Mouse (Mus musculus) liver, postnatal 0 days (tissue): ENCODE results near the gene Grm7. TPM values are rescaled to one million over a fixed set of nuclear protein-coding genes. Genes with fewer than 3 reads are reported as not detected.

ENCODE experiments used
- ATAC-seq: fragments of 200-750 bp; cut with Nextera tagmentation; 2 replicates; pipeline ENCODE4 v1.8.0; 2017; ENCODE audit warnings: mild to moderate bottlenecking, moderate library complexity
- DNase-seq: peaks from one replicate; pipeline ENCODE4 v3.0.0-alpha.2; 2016
- H3K27ac ChIP-seq: fragments of 300-500 bp; sonication (generic); 2 replicates; pipeline ENCODE4 v1.5.1; 2014; ENCODE audit warnings: antibody characterized with exemption, moderate library complexity, mild to moderate bottlenecking, low read depth
- H3K27me3 ChIP-seq: fragments of 300-500 bp; sonication (generic); 2 replicates; pipeline ENCODE4 v1.6.1; 2014; ENCODE audit warnings: low read length, control low read depth, mixed read lengths; ENCODE audit not compliant: insufficient read depth
- H3K36me3 ChIP-seq: fragments of 300-500 bp; sonication (generic); replicated peaks from 2 replicates; pipeline ENCODE4 v1.6.1; 2014; ENCODE audit warnings: mild to moderate bottlenecking, control low read depth, low read length, moderate library complexity, mixed read lengths; ENCODE audit not compliant: insufficient read depth
- H3K4me1 ChIP-seq: fragments of 300-500 bp; sonication (generic); 2 replicates; pipeline ENCODE4 v1.6.1; 2014; ENCODE audit warnings: antibody characterized with exemption, mild to moderate bottlenecking, control low read depth; ENCODE audit not compliant: insufficient read depth
- H3K4me2 ChIP-seq: fragments of 300-500 bp; sonication (generic); 2 replicates; pipeline ENCODE4 v1.6.1; 2014; ENCODE audit warnings: low read depth, mild to moderate bottlenecking, low read length, moderate library complexity, mixed read lengths
- H3K4me3 ChIP-seq: fragments of 300-500 bp; sonication (generic); 2 replicates; pipeline ENCODE4 v1.5.1; 2014; ENCODE audit warnings: low read depth, low read length
- H3K9ac ChIP-seq: fragments of 300-500 bp; sonication (generic); replicated peaks from 2 replicates; pipeline ENCODE4 v1.6.1; 2014; ENCODE audit warnings: mild to moderate bottlenecking, moderate library complexity
- H3K9me3 ChIP-seq: fragments of 300-500 bp; sonication (generic); 2 replicates; pipeline ENCODE4 v1.6.1; 2016; ENCODE audit warnings: mild to moderate bottlenecking, control low read depth, low read length, mixed read lengths
- CTCF ChIP-seq: sonication (generic); IDR thresholded peaks from 2 replicates; pipeline ENCODE4 v1.5.1; 2016; ENCODE audit warnings: antibody characterized with exemption, low read depth
- EP300 ChIP-seq: IDR thresholded peaks from 2 replicates; pipeline ENCODE4 v1.6.1; 2016; ENCODE audit warnings: antibody characterized with exemption, low read depth, mild to moderate bottlenecking
- WGBS: fragments of 180-500 bp; shearing (Covaris S2); extraction: QIAGEN DNeasy Blood & Tissue Kit; methylation state at CpG from one replicate; pipeline ENCODE4 v1.1.7; 2014; ENCODE audit not compliant: insufficient replicate concordance; 5-methylcytosine and 5-hydroxymethylcytosine counted together
- polyA plus RNA-seq: library from polyadenylated mRNA; unstranded; fragments of >200 nt; fragmentation: Nextera tagmentation; extraction: Ambion mirVana; gene quantifications from 2 replicates; pipeline ENCODE4 v1.2.1, GENCODE M21; 2015

Gene Grm7
- polyA plus RNA-seq, 1 experiment from 2014 or later = not detected

- Histone ChIP-seq H3K27me3 (no peaks in the 10 kb centered on the region), H3K4me2 (no peak overlapping the region), H3K27ac (no peak overlapping the region), H3K4me3 (no peak overlapping the region), H3K9me3 (no peaks in the 10 kb centered on the region), H3K4me1 (no peaks in the 10 kb centered on the region), H3K36me3 (no peaks in the 10 kb centered on the region), H3K9ac (no peak overlapping the region)
- ATAC-seq (no peak), DNase-seq (no peak)
- 67% methylated on average over 1 of the region's 1 CpGs for WGBS
- TF ChIP-seq EP300 (no peak), CTCF (no peak)
Observed at GRCm38 (mm10) chr6:111105485-111105884, 460.1 kb downstream of the Grm7 start.

- Histone ChIP-seq H3K4me2 (no peak overlapping the region), H3K4me1 (no peaks in the 10 kb centered on the region), H3K27me3 (no peaks in the 10 kb centered on the region), H3K9me3 (no peaks in the 10 kb centered on the region), H3K27ac (no peak overlapping the region), H3K36me3 (no peaks in the 10 kb centered on the region), H3K9ac (no peak overlapping the region), H3K4me3 (no peak overlapping the region)
- 42% methylated on average over 1 of the region's 1 CpGs for WGBS
- TF ChIP-seq CTCF (no peak), EP300 (no peak)
- DNase-seq (no peak), ATAC-seq (no peak)
Observed at GRCm38 (mm10) chr6:111161037-111161436, 515.7 kb downstream of the Grm7 start.

GRCm38 (mm10) chr6:111195333-111195732 lies 550.0 kb downstream of the Grm7 start:
- H3K4me2 ChIP-seq = no peak overlapping the region
- ATAC-seq (no peak), DNase-seq (no peak)
- peaks cover 2% of the 10 kb centered on the region; the same call in 1 of the 2 replicates for H3K9me3 ChIP-seq
- no peak overlapping the region for H3K9ac ChIP-seq
- no peak overlapping the region for H3K27ac ChIP-seq
- 81% methylated on average over 3 of the region's 3 CpGs for WGBS
- no peaks in the 10 kb centered on the region for H3K27me3 ChIP-seq
- H3K36me3 ChIP-seq = no peaks in the 10 kb centered on the region
- H3K4me1 ChIP-seq = no peaks in the 10 kb centered on the region
- TF ChIP-seq CTCF (no peak), EP300 (no peak)
- no peak overlapping the region for H3K4me3 ChIP-seq

DNA sequence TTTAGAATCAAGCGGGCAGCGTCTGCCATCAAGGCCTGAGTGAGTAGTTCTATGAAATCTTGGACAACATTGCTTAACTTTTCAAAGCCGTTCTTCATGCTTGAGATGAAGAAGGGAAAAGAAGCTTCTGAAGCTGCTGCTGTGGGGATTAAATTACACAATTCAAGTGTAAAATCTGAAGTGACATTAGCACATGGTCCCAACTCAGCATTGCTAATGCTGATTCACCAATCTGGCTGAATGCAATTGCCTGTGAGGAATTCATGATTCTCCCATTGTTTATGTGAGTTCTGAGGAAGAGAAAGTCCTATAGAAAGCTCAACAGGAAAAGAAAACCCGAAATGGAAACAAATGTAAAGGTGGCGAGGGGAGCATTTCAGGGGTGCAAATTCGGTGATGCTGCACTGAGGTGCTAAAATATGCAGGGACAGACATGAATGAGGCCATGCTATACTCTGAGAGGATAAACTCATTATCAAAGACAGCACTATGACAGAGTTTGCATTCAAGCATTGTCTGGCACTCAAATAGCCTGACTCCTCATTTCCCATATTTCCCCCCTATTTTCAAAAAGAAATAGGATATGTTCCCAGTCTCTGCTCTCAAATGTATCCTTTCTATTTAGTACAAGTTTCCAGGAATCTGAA lies 575.8 kb downstream of the Grm7 start:
- H3K4me1 ChIP-seq = no peaks in the 10 kb centered on the region
- no peak for DNase-seq
- no peaks in the 10 kb centered on the region for H3K27me3 ChIP-seq
- H3K4me2 ChIP-seq = no peak overlapping the region
- 69% methylated on average over 6 of the region's 6 CpGs for WGBS
- H3K27ac ChIP-seq = no peak overlapping the region
- no peak for TF ChIP-seq CTCF
- TF ChIP-seq EP300 = no peak
- H3K4me3 ChIP-seq = no peak overlapping the region
- ATAC-seq = no peak
- no peak overlapping the region for H3K9ac ChIP-seq
- no peaks in the 10 kb centered on the region for H3K9me3 ChIP-seq
- H3K36me3 ChIP-seq = no peaks in the 10 kb centered on the region

- Histone ChIP-seq H3K27me3 (no peaks in the 10 kb centered on the region), H3K36me3 (no peaks in the 10 kb centered on the region), H3K27ac (no peak overlapping the region), H3K4me1 (no peaks in the 10 kb centered on the region), H3K4me3 (no peak overlapping the region), H3K9ac (no peak overlapping the region), H3K9me3 (no peaks in the 10 kb centered on the region; the same call in 1 of the 2 replicates), H3K4me2 (no peak overlapping the region)
- WGBS = 79% methylated on average over 5 of the region's 5 CpGs
- DNase-seq = no peak
- TF ChIP-seq EP300 (no peak), CTCF (no peak)
- ATAC-seq = no peak
Observed at GRCm38 (mm10) chr6:111255215-111255614, 609.8 kb downstream of the Grm7 start.

DNA sequence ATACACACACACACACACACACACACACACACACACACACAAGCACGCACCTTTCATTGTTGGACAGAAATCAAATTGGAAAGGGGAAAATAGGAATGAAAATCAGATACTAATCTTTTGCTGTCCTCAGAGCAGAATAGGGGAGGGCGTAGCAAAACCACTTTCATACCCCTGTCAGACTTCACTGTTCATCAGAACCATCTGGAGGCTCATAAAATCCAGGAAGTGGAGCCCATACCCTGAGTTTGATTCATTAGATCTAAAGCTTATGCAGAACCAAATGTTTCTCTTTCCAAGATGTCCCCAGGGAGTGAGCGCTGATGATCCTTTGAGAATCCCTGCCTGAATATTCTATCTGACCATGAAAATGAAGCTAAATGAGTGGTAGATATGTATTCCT lies 611.6 kb downstream of the Grm7 start:
- ATAC-seq = no peak

More for the DNA sequence above, 611.6 kb downstream of the Grm7 start:
- no peak for TF ChIP-seq CTCF
- no peak for TF ChIP-seq EP300
- no peaks in the 10 kb centered on the region for H3K27me3 ChIP-seq
- no peaks in the 10 kb centered on the region for H3K4me1 ChIP-seq
- H3K36me3 ChIP-seq = no peaks in the 10 kb centered on the region
- no peak for DNase-seq
- no peak overlapping the region for H3K9ac ChIP-seq
- WGBS = 83% methylated on average over 3 of the region's 3 CpGs
- H3K4me2 ChIP-seq = no peak overlapping the region
- H3K9me3 ChIP-seq = no peaks in the 10 kb centered on the region
- H3K27ac ChIP-seq = no peak overlapping the region
- H3K4me3 ChIP-seq = no peak overlapping the region
